Mouse (Mus musculus) right cerebral cortex, adult 2 months (tissue): ENCODE measurements at regions not wholly inside any gene's neighbourhood (a gene's known extent, or its start where the extent isn't known, plus 50 kb on each side); places are given as distances from the start of the nearest gene placed in this dataset.

Experiments used
- DNase-seq, 2 experiments: peaks; one replicate each; pipeline ENCODE4 v3.0.0; 2021 to 2022; ENCODE audit warnings: low spot score in 2 of 2

DNA sequence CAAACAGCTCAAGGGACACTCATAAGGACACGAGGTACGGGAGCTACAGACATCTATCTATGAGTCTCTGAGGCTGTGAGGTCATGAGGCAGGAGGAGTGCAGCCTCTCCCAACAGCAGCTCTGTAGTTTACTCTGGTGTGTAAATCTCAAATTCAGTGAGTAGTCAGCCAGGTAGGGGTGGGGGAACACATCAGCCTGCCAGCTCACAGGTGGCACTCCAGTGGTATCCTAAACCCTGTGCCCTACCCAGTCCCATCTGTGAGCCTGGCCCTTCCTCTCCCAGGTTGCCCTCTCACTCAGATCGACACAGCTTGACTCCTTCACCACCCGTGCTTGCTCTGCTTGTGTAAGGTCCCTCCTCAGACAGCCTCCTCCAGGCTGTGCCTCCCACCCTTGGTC lies 202.2 kb downstream of the Sipa1l2 start:
- DNase-seq: no peak

DNA sequence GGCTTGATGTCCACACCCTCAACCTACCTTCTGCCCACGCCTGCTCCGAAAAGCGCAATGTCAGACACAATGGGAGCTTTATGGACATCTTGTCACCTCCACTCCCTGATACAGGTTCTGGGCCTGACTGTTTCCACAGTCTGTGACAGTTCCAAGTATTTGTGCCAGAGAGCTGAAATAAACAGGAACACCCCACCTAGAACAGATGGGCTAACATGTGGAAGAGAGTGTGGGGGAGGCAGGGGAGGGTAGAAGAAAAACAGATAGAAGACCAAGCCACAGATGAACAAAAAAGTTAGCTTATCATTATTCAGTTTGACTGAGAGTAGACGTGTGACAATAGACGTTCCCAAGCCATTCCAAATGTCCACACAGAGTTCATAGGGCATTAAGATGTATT lies 204.6 kb downstream of the Sipa1l2 start:
- peak; percentile 59 to 62 for DNase-seq

DNA sequence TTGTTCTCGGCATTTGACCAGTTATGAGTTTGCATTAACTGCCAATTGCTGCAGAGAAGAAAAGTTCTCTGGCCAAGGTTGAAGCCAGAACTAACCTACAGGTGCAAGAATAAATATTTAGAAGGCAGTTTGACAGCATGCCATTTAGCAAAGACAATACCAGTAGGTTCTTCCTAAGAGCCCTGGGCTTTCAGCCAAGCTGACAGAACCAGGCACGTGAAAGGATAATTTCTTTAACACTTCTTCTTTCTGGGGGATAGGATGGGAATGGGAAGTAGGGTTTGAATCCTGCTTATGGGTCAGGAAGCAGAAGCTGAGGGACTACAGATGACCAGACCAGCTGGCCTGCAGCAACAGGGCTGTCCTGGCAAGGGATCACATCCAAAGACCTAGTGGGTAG lies 210.2 kb downstream of the Sipa1l2 start:
- no peak for DNase-seq

DNA sequence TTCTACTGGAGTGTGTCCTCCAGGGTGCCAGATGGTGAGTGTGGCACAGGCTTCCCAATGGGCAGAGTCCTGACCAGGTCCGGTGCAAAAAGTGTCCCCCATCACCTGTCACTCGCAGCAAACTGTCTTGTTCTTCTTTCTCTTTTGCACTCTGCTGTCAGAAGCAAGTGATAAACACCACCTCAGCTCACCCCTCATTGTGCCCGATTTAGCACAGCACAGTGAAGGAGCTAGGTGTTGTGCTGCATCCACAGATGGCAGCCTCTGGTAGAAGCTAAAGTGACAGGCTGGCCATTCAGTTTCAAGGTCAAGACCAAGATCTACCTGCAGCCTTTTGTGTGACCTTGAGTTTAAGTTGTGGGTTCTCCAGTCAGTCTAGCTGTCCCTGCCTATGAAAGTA lies 211.8 kb downstream of the Sipa1l2 start:
- no peak for DNase-seq

DNA sequence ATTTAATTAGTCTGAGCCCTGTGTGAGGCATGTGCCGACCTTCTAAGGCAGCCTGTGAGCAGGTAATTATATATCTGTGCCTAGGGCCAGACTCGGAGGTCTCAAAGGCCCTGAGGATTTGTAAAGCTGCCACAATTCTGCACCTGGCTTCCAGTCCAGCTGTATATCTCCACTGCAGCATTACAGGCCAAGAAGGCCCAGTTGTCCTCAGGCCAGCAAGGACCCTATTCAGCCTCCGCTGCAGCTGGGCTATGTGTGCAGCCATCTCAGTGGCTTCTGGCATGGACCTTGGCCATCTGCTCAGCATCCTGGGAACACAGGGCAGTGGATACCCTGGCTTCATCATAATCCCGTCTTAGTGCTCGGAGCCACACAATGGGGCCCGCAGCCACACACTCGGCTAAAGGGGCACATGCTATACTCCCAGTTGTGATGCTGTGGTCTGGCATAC lies 214.5 kb downstream of the Sipa1l2 start:
- DNase-seq: no peak

DNA sequence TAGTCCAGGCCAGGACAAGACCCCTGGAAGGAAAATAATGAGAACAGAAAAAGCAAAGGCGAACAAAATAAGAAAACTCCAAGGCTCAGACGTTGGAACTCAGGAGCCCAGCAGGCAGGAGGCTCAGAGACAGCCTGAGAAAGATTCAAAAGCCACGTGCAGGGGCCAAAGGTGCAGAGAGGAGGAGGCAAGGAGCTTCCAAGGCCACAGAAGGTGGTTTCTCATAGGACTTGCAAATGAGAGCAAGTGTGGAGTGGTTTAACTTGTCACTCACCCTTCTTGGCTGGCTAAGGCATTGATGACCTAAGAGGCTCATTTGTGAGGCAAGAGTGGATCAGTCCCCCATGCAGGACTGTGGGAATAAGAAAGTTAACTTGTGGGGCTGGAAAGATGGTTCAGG lies 217.3 kb downstream of the Sipa1l2 start:
- no peak for DNase-seq

DNA sequence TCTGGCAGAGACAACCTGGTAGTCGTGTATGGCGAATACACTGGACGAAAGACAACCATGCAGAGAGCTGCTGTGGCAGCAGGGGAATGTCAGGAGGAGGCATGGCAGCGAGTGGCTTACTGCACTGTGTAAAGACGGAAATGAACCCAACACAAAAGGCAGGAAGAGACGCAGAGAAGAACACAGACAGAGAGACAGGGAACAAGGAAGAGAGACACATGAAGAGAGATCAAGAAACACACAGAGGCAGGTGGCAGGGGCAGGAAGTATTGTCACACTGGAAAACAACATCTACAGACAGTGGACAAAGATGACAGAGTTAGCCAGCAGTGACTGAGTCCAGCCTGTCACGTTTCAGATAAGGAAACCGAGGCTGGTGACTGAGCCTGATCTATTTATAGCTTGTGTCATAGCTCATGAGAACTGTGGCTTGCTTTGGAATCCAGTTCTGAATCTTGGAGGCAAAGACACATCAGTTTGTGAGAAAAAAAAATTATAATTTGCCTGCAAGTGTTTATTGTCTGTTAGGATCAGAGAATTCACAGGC lies 218.0 kb downstream of the Sipa1l2 start:
- no peak for DNase-seq

DNA sequence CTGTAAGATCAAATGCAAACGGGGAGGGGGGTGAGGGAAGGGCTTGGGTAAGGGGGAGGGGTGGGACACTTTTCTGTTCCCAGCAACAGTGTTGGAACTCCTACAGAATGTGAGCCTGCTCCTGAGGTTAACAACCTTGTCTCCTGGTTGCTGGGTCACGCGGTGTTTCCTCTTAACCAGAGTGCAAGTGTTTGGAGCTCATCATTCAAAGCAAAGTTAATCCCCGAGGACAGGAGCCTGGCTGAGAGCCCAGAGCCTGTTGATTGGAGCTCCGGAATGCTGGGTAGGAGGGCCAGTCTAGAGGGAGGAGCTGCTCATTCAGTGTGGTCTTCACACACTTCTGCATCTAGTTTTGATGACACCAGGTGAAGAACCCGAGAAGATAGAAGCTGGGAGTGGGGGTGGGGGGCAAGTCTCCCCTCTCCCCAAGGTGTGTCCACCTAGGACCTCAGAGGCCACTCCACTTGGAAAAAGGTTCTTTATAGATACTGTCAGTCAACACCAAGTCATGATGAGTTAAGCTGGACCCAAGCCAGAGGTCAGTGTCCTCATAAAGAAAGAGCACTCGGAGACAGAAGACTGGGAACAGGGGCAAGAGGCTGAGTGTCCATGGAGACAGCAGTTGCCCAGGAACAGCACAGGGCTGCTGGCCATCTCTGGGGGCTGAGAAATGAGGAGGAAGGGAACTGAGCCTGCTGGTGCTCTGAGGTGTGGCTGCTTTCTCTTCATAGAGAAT lies 220.2 kb downstream of the Sipa1l2 start:
- no peak for DNase-seq

DNA sequence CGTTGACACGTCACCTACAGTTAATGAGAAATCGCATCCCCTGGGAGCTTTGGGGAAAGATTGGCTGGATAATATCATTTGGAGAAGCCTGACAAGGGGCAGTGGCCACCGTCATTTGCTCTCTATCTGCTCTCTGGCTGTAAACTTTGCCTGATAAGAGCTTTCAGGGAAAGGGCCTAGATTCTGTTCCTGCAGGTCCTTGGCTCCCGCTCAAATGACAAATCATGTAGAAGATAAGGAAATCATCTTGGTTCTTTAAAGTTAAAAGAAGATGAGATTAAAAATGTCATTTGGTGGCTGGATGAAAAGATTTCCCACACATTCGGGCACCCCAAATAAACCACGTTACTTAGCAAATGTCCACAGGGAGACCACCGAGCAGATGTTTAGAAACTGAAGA lies 223.4 kb downstream of the Sipa1l2 start:
- no peak for DNase-seq

DNA sequence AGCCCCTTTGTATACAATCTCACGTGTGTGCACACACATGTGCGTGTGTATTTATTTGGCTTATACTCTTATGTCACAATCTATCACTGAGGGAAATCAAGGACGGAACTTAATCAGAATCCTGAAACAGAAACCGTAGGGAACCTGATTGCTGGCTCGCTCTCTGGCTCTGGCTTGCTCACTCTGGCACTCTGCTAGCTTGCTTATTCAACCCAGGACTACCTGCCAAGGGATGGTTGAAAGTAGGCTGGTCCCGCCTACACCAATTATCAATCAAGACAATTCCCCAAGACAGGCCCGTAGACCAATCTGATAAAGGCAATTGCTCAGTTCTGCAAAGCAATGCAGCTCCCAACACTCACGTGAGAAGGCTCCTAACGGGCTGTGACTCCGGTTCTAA lies 224.0 kb downstream of the Sipa1l2 start:
- DNase-seq: no peak

DNA sequence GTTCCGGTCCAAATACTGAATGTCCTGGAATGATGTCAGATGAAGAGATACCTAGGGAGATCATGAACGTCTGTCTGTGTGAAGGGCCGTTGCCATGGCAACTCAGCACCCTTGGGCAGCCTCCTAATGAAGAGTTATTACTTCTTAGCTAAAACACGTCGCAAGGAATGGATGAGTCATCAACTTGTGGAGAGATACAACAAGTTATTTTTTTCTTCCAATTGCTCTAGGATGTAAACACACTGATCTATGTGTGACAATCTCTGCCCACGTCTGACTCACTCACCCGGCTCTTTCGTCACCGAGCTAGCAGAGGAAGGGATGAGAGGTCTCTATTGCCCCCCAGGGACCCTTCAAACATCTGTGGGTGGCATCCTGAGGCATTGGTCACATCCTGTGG lies 225.7 kb downstream of the Sipa1l2 start:
- DNase-seq: peak; percentile 60 to 74

DNA sequence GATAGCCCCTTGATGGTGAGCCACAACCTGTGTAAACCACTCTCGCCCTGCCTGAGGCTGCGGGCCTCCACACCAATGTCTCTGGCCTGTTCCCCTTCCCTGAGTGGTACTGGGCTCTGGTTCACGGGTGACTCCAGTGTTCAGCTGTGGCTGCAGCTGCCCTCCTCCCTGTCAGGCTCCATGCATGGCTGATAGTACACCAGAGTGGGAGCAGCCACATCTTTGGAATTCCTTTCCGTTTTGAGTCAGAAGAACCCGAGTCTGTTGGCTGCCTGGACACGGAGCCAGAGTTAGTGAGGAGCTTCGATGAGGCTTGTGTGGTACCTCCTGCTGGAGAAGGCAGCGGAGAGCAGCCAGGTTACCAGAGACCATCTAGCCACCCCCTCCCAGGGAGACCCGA lies 227.1 kb downstream of the Sipa1l2 start:
- DNase-seq: no peak

DNA sequence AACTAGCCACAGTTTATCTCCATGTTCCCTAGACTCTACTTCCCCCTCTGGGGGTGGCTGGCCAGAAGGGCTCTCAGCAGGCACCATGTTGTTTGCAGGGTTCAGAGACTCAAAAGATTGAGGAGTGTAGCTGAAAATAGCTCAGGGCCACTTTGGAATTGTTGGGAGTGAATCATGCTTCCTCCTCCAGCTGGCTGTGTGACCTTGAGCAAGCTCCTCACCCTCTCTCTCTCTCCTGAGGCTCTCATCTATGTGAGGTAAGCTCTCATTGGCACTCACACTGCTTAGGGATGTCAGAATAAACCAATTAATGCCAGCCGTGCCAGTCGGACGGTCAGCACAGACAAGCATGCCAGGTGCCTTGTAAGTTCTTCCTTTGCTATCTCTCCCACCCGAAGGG lies 228.0 kb downstream of the Sipa1l2 start:
- no peak for DNase-seq

DNA sequence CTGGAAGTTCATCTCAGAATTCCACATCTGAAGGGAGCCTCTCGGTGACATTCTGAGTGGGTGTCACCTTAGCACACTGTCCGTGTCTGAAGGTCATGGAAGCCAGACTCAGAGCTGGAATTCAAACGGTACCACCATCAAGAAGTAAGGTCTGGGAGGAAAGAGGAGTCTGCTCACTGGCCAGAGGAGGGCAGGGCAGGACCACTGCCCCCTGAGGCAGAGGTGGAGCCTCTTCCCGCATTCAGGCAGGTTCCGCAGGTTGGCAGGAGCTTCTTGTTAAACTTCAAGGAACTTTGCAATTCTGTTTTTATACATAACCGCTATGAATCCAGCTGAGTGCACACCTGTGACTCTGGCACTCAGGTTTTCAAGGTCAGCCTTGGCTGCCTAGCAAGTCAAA lies 231.4 kb downstream of the Sipa1l2 start:
- no peak for DNase-seq

DNA sequence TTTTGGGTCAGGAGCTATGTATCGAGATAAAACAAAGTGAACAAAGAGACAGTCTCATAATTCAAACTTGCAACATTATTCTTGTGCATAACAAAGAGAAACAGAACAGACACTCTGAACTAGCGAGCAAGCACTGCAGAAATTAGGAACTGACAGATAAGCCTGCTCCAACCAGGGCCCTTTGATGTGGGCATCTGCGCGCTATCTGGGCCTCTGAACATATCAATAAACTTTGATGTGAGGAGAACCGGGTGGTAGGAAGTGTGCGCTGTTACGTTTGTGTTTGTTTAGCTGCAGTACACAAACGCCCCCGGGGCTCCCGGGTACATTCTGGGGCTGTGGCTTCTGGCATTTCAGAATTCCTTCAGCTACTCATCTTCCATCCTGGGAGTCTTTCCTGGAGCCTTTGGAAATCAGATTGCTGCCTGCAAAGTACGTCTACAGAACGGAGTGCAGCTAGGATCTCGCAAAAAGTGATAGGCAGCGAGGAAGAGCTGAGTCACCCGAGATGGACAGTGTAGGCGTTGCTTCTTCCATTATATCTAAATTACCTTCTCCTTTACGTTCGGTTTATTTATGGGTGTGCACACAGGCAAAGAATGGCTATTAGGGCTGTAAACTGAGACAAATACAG lies 232.0 kb downstream of the Sipa1l2 start:
- DNase-seq: no peak

DNA sequence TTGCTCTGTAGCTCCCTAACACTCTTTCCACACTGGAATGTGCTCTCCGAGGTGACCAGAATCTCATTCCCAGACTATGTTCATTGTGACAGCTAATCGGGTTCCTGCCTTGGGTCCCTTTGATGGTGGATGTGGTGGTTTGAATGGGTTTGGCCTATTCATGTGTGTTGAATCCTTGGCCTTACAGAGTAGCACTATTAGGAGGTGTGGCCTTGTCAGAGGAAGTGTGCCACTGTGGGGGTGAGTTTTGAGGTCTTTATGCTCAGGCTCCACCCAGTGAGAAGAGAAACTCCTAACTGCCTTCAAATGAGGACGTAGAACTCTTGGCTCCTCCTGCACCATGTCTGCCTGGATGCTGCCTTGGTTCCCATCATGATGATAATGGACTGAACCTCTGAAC lies 232.8 kb downstream of the Sipa1l2 start:
- DNase-seq: no peak

DNA sequence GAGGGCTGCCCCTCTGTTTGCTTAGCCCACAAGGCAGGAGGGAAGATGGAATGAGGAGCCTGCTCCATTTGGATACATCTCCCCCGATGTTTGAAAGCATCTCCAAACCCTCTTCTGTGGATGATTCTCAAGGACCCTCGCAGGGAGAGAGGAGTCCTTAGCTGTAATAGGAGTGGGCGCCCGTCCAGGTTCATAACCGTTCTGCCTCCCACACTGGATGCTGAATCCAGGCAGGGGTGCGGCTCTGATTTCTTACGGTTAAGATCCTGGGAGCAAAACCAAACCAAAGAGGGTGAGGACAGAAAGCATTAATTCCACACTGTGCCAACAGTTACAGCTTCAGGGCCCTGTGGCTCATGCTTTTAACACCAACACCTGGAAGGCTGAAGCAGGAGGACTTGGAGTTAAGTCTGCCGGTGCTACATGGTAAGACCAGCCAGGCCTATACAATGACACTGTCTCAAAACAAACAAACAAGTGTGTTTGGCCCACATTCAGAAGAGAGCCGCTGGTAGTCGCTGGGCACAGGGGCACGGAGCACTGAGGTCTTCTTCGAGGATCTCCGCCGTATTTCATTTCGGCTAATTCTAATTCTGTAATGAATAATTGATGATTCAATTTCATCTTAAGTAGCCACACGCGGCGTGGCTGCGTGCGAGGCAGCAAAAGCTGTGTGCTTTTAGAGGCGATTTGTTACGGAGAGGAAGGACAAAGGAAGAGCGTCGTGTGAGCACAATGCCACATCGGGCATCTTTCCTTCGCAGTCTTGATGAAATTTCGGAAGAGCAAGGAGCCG lies 233.8 kb downstream of the Sipa1l2 start:
- DNase-seq: no peak

DNA sequence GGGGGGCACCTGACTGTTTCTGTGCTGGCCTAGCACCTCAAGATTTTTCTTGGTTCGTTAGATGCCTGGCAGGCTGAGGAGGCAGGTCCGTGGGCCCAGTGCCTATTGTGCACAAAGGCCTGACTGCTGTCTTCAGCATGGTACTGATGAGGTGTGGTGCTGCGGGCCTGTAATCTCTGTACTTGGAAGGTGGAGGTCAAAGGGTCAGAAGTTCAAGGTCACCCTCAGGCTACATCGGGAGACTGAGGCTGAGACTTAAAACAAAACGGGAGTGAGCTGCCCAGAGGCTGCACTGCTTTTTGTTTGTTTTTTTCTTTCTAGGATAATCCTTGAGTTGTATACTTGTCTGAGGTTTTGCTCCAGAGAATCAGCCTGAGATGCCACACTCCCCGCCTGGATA lies 234.4 kb downstream of the Sipa1l2 start:
- DNase-seq: no peak

DNA sequence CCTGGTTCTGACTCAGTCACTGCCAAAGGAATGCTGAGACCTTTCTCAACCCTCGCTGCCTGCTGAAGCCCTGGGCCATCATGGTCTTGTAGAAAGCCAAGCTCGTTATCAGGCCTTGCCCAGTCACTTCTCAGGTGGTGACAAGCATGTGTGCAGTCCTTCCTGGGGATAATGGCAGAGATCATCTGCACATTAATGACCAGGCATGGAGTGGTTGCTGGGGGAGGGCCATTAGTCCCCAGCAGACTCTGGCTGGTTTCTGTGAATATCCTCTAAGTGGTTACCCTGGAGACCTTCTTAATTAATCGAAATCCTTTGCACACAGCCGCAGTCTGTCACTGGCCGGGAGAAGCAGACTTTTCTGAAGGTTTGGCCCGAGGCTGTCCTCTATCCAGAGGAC lies 239.0 kb downstream of the Sipa1l2 start:
- DNase-seq: no peak

DNA sequence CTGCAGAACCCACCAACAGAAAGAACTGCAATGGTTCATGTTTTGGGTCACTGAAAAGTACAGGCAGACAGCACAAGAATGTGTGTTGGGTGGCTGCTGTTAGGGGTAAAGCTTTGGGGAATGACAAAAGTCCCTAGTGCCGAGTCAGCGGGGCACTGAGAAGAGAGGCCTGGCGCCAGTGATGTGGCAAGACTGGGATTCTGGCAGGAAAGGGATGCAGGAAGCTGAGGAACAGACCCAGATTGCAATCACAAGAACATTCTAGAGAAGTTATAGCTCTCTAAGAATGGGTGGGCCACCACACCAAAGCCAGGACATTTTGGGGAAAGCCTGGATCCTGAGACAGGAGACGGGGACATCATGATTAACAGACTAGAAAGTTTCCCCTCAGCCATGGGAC lies 241.0 kb downstream of the Sipa1l2 start:
- DNase-seq: no peak

DNA sequence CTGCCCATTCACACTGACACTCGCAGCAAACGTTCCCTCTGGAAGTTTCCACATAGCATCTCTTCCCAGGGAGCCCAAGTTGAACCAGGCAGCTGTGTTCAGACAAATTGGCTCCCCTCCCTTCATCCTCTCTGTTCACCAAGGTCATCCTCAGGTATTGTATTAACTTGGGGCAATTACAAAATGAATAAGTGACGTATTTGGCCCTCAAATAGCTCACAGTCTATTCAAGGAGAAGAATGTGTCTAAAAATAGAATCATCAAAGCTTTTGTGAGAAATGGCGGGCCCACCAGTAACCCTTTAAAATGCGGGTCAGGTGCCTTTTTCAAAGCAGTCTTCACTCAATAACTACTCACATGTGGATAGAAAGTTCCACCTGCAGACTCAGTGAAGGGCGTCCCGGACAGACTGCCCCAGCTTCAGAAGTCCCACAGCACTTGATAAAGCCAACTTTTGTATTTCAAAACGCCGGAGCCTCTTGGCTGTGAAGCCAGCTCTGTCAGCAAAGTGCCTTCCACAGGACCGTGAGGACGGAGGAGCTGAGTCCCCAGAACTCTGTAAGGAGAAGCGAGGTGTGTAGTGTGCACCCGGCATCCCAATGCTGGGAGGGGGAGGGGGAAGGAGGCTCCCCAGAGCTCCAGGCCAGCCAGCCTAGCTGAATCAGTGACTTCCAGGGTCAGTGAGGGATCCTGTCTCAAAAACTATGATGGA lies 241.9 kb downstream of the Sipa1l2 start:
- DNase-seq: no peak

DNA sequence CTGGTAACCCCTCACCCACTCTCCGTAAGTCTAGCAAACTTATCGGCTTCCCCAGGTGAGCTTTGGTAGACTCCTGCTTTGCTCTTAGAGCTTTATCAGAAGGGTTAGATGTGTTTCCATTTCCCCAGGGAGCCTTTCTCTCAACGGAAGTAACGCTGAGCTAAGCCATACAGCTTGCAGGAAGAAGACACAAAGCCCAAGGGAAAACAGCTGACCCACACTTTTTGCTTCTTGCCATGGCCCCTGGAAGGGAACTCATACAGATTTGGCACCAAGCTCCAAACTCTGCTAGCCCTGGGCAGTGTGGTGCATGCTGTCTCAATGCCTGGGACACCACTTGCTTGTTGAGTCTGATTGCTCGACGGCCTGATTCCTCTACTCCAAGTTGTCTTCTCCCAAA lies 242.6 kb downstream of the Sipa1l2 start:
- no peak for DNase-seq
